Mouse (Mus musculus): Measurements from ENCODE around the gene Fam214a.

- TF ChIP-seq GATA1 (IDR thresholded peaks at IDR 0.05; ENCODE audit: borderline replicate concordance, low read length) = no peak
- TF ChIP-seq FLI1 (IDR thresholded peaks at IDR 0.05; ENCODE audit: low read length) = no peak
Observed at GRCm38 (mm10) chr9:74978868-74979267, 26.2 kb downstream of the Fam214a start.
